Mouse (Mus musculus) 3T3-L1 (cell line): ENCODE data around the gene Ube2d3.

Experiments used
- DNase-seq: peaks from one replicate; pipeline ENCODE4 v3.0.0-alpha.2; 2015; ENCODE audit warnings: low read depth, low spot score

Ube2d3 gene

GRCm38 (mm10) chr3:135437758-135438495, at the start of gene Ube2d3:
Gene Ube2d3 (plus strand): TSS chr3:135438149.
- DNase-seq: peak; percentile 99

GRCm38 (mm10) chr3:135393186-135393585, 44.8 kb upstream of the Ube2d3 start:
- no peak for DNase-seq

GRCm38 (mm10) chr3:135395085-135395484, 42.9 kb upstream of the Ube2d3 start:
- no peak for DNase-seq

GRCm38 (mm10) chr3:135396081-135396480, 41.9 kb upstream of the Ube2d3 start:
- DNase-seq: no peak

GRCm38 (mm10) chr3:135397112-135397511, 40.8 kb upstream of the Ube2d3 start:
- no peak for DNase-seq

GRCm38 (mm10) chr3:135402201-135402658, 35.7 kb upstream of the Ube2d3 start:
- peak; percentile 95 for DNase-seq

- DNase-seq: no peak
Measured at GRCm38 (mm10) chr3:135403211-135403610, 34.7 kb upstream of the Ube2d3 start.

- peak; percentile 41 for DNase-seq
Measured at GRCm38 (mm10) chr3:135403856-135404255, 34.1 kb upstream of the Ube2d3 start.

- peak; percentile 63 for DNase-seq
Measured at GRCm38 (mm10) chr3:135404599-135404998, 33.4 kb upstream of the Ube2d3 start.

- DNase-seq: no peak
Measured at GRCm38 (mm10) chr3:135407351-135407750, 30.6 kb upstream of the Ube2d3 start.

GRCm38 (mm10) chr3:135409219-135409618, 28.7 kb upstream of the Ube2d3 start:
- no peak for DNase-seq

GRCm38 (mm10) chr3:135411056-135411455, 26.9 kb upstream of the Ube2d3 start:
- no peak for DNase-seq

GRCm38 (mm10) chr3:135411824-135412223, 26.1 kb upstream of the Ube2d3 start:
- DNase-seq: no peak

GRCm38 (mm10) chr3:135417245-135417644, 20.7 kb upstream of the Ube2d3 start:
- DNase-seq: no peak

GRCm38 (mm10) chr3:135417799-135418198, 20.1 kb upstream of the Ube2d3 start:
- DNase-seq: no peak

- no peak for DNase-seq
Measured at GRCm38 (mm10) chr3:135420542-135421309, 17.2 kb upstream of the Ube2d3 start.

GRCm38 (mm10) chr3:135421310-135421594, 16.7 kb upstream of the Ube2d3 start:
- DNase-seq: no peak

GRCm38 (mm10) chr3:135422232-135422855, 15.6 kb upstream of the Ube2d3 start:
- DNase-seq: peak; percentile 25

- peak; percentile 71 for DNase-seq
Measured at GRCm38 (mm10) chr3:135422856-135423607, 14.9 kb upstream of the Ube2d3 start.

- DNase-seq: peak; percentile 52
Measured at GRCm38 (mm10) chr3:135423608-135424212, 14.2 kb upstream of the Ube2d3 start, which contains the start of gene Cisd2. Gene Cisd2 (minus strand): TSS chr3:135423925.

GRCm38 (mm10) chr3:135436901-135437616, 890 bp upstream of the Ube2d3 start:
- DNase-seq: no peak
